Mouse (Mus musculus): Measurements from ENCODE around the gene Pld2.

DNA sequence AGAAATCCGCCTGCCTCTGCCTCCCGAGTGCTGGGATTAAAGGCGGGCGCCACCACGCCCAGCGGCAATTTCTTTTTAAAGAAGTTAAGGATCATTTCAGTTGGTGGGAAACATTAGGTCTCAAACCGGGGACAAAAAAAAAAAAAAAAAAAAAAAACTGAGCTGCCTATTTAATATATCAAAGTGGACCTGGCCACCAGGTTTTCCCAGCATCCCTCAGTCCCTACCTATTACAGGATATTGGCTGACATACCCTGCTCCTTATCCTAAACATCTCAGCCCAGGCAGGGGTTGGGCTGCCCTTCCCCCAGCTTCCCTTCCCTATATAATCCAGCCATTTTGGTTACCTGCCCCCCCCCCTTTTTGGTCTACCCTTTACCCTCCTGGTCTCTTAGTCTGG is 28.0 kb upstream of the Pld2 start:
- TF ChIP-seq POLR2A (IDR thresholded peaks at IDR 0.05; ENCODE audit: insufficient read length, low read depth) = no peak
- no peak for TF ChIP-seq TCF3 (IDR thresholded peaks at IDR 0.05; ENCODE audit: insufficient read length, low read depth)
- TF ChIP-seq MYOD1 (IDR thresholded peaks at IDR 0.05; ENCODE audit: control insufficient read depth in 1 of 3, insufficient read length in 2 of 3, low read depth in 2 of 3) = no peak
- TF ChIP-seq MYOG (IDR thresholded peaks at IDR 0.05; ENCODE audit: control insufficient read depth in 1 of 3, insufficient read depth in 1 of 3, insufficient read length in 2 of 3, low read depth in 2 of 3) = no peak
- TF ChIP-seq E2F4 (IDR thresholded peaks at IDR 0.05; ENCODE audit: insufficient read depth) = no peak
- no peak for TF ChIP-seq USF1 (IDR thresholded peaks at IDR 0.05; ENCODE audit: low read depth)
- no peak for TF ChIP-seq CEBPB (IDR thresholded peaks at IDR 0.05; ENCODE audit: insufficient read depth, poor library complexity, severe bottlenecking)

All from myocyte (in vitro differentiated cells).